Mouse (Mus musculus) neural tube, embryonic 10.5 days (tissue): ENCODE measurements around the gene Nes.

Source experiments
- DNase-seq: peaks from one replicate; pipeline ENCODE4 v3.0.0-alpha.2; 2017; ENCODE audit warnings: low spot score; ENCODE audit errors: extremely low spot score

Gene Nes

DNA sequence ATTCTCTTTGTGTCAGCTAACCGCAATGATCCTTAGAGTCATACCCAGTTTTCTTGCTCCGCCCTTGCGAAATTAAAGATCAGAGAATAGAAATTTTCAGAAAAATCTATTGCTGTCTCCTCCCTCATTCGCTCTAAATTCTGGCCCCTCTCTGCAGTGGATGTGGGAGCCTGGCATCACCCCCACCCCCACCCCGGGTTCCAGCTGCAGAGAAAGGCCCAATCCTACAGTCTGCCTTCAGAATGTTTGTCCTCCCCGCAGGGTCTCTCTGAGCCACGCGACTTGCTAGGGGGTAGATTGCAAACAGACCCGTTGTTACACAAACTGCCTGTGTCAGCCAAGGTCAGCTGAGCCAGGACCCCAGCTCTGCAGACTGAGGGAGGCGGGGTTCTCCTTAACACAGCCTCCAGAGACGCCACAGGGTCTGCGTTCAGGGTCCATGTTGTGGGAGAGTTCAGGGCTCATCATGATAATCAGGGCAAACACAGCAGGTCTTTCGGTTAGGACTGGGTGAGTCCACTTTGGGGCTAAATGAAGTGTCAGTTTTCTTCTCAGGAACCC, 20.8 kb upstream of the Nes start:
- DNase-seq = peak; percentile 61

DNA sequence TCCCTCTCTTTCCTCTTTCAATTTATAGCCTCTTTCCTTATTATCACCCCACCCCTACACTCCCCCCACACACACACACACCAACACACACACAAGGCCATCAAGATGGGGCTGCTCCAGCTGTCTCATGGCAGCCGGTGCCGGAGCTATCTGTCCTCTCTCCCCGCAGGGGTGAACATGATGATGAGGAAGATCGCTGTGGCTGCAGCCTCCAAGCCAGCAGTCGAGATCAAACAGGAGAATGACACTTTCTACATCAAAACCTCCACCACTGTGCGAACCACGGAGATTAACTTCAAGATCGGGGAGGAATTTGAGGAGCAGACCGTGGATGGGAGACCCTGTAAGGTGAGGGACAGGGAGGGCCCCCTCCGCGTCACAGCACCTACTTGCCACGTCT, 18.9 kb upstream of the Nes start:
- DNase-seq = no peak

DNA sequence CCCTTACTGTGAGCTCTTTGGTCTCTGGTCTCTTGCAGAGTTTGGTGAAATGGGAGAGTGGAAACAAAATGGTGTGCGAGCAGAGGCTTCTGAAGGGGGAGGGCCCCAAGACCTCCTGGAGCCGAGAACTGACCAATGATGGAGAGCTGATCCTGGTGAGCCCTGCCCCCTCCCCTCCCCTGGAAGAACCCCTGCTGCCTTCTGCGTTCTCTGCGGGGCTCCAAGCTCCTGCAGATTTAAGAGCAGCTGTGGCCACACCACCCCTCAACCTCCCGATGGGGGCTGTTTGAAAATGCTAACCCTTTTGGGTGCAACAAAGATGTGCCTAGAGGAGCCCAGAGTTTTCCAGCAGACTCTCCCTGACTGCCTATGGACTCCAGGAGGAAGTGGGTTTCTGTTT, 18.4 kb upstream of the Nes start:
- DNase-seq = peak; percentile 45

DNA sequence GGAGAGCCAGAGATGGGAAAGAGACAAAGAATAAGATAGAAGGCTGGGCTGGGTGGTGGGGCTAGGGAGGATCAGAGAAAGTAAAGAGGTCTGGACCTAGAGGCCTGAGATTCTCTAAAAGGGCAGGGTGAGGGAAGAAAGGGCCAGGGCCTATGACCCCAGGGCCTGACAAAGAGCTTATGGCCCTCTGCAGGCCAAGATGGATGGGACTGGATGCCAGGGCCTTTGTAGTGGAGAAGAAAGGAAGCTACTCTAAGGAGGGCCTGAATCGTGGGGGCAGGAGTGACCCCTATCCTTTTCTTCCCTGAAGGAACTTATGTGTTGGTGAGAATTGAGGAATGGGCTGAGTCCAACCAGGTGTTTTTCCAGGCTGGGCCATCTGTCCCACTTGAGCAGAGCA, 12.8 kb upstream of the Nes start:
- peak; percentile 64 for DNase-seq

DNA sequence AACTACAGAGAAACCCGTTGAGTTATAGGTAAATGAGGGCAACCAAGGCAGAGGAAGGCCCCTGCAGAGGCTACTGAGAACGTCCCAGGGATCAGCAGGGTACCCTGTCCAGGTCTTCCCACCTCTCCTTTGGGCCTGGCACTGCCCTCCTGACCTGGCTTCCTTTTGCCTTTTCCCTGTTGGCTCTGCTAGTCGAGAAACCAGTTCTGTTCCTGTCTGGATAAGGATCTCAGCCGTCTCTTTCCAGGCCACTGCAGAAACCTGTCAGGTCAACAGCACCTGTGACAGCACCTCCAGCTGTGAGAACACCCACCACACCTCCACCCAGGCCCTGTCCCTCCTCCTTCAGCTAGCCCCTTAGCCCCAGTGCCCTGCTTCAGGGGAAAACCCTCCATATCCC, 12.4 kb upstream of the Nes start:
- DNase-seq = no peak

DNA sequence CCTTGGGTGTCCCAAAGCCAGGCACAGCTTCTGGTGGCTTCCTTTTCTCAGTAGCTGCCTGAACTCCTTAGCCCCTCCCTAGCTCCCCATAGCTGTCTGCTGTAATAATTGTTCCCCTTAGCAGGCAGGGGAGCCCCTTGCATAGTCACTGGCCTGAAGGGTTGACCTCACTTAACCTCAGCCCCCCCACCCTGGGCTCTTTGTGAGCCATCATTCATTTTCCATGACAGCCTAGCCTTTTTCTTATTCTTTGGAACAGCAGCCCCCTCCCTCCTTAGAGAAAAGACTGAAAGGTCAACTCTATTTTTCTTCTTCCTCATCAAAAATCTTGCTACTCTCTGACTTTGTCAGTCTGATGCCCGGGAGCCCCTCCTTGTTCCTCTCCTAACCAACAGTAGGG, 11.9 kb upstream of the Nes start:
- DNase-seq = peak; percentile 65

DNA sequence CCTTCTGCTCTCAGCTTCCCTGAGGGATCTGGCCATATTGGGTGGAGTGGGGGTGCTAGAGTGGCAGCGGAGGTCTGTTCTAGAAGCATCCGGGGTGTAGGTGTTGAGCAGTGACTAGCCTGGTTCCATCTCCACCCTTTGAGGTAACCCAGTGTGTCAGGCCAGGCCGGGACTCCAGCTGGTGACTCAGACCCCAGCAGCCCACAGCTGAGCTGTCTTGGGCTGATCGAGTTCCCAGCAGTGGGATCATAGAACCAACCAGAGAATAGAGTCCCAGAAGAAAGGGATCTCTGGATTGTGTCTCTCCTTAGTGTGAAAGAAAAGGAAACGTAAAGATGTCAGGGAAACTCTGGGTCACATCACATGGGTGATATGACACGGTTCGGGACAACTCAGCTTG, 11.5 kb upstream of the Nes start:
- peak; percentile 46 for DNase-seq

DNA sequence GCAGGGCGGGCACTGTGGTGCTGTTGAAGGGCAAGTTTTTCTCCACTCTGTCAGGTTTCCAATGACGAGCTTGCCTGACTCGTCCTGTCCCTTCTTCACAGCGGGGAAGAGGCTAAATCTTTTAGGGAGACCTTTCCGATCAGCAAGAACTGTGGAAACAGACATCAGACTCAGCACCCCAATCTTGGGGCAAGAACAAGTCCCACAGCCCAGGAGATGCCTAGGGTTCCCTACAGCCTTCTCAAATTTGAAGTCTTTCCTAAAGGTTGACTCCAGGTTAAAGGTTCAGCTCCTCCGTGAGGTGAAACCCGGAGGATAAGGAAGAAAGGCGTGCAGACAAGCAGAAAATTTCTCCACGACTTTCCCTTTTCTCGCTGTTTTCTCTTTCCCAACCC, 10.7 kb upstream of the Nes start:
- no peak for DNase-seq

DNA sequence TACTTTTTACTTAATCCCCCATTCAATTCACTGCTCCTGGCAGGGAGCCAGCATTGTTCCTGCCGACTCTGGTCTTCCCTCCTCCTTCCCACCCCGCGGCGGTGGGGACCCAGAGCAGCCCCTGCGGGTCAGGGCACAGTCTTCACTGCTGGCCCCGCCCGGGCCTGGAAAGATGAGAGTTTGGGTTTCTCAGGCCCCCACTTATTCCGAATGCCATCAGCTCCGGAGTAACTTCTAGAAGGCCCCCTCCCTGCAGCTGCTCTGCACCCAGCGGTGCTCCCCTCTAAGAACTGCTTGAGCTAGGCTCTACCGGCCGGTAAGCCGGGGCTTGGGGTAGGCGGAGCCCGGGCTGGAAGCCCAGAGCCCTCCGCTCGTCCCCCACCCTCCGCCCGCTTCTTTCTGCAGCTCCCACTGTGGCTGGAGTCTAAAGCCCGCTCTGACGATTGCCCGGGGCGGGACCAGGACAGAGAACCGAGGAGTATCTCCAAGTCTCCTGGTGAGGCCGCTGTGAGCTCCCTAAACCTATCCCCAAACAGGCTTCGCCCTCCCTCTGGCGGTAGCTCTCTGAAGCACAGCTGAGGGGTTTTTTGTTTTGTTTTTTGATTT, 10.2 kb upstream of the Nes start:
- DNase-seq = peak; percentile 90

DNA sequence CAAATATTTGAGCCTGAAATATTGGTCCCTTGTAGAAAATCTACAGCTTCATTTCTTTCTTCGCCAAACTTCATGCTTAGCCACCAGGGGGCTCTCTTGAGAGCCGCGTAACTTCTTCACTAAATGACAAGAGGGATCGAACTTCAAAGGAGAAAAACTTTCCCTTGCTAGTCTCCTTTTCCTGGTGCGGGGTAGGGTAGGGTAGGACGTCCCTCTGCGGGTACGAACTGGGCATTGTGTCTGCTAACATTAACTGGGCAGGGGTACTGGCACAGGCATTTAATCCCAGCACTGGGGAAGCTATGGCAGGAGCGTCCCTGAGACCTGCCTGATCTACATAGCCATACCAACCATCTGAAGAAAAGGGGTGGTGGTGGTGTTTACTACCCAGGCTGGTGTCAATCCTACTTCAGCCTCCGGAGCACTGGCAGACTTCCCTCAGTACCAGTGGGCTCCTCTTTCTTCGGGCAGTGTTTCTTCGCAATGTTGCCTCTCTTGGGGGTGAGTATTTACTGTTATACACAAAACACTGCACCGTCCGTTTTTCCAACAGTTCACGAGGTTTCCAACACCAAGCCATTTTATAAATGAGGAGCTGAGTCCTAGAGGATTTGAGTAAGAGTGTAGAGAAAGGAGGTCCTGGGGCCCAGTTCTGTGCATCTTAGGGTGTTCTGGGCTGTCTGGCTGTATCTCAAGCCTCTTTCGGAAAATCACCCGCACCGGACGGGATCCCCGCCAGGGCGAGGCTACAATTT, 517 bp upstream of the Nes start:
- DNase-seq = peak; percentile 80

DNA sequence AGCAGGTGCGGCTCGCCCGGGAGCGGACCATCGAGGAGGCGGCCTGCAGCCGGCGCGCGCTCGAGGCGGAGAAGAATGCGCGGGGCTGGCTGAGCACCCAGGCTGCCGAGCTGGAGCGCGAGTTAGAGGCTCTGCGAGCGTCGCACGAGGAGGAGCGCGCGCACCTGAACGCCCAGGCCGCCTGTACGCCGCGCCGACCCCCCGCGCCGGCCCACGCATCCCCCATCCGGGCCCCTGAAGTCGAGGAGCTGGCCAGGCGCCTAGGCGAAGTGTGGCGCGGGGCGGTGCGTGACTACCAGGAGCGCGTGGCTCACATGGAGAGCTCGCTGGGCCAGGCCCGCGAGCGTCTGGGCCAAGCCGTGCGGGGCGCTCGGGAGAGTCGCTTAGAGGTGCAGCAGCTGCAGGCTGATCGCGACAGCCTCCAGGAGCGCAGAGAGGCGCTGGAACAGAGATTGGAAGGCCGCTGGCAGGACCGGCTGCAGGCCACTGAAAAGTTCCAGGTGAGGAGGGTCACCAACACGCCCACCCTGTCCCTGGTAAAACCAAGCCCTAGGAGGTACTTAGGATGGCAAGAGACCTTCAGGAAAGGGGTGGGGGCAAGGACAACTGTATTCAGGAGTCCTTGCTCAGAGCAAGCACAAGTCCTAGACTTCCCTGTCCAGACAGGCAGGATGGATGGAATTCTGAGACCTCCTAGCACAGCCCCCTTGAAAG, 768 bp downstream of the Nes start:
- peak; percentile 57 for DNase-seq

DNA sequence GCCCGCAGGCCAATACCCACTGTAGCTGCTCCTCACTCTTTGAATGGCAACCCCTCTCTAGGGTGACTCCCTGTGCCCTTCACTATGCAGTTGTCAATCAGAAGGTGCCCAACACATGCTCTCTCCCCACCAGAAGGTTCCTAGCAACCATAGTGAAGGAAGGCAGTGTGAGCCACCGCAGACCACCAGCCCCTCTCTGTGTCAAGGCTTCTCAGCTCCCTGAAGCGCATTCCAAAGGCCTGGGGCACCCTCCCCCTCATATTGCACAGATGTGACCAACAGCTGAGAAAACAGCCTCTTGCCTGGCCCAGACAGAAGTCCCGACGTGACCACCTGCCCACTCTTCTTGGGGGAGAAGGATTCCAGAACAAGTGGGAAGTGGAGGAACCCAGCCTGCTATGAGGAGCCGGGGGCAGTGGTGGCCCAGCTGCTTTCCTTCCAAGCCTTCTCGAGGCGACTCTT, 1.4 kb downstream of the Nes start:
- peak; percentile 59 for DNase-seq

DNA sequence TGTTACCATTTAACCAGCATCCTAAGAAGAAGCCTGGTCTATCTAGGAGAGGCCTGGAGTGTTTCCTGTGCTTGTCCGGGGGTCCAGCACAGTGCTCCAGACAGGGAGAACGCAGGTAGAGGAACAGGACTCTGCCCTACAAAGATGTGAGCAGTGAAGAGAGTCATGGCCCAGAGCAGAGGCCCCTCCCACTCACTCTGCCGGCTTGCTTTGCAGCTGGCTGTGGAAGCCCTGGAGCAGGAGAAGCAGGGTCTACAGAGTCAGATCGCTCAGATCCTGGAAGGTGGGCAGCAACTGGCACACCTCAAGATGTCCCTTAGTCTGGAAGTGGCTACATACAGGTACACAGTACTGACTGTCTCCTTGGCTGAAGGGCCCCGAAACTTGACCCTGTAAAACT, 1.9 kb downstream of the Nes start:
- peak; percentile 40 for DNase-seq

DNA sequence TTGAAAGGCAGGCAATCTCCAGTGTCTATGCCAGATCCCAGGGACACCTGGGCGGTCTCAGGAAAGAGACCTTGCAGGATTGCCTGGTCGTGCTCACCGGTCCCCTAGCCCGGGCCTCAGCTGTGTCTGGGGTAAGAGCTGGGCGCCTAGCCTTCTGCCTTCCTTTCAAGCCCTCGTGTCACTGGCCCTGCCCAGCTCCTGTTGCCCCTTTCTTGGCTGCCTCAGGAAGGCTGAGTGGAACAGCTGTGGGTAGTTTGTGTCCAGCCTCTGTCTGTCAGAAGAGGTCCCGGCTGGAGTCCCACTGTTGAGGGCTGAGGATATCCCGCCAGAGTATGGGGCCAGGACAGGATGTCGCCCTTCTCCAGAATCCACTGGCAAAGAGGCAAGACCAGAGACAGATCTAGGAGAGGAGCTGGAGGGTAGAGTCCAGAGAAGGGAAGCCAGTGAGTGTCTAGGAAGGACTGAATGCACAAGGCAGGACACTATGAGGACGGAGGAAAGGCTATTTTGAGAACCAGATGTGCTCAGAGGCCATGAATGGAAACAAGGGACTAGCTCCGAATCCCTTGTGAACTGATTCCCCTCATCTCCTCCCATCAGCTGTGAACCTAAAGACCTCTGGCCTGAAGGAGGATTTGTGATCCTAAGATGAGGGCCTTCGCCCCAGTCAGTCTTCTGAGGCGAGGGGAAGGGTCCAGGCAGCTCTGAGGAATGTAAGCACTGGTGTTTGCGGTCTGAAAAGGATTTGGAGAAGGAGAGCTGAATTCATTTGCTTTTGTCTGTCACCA, 2.9 kb downstream of the Nes start:
- no peak for DNase-seq

DNA sequence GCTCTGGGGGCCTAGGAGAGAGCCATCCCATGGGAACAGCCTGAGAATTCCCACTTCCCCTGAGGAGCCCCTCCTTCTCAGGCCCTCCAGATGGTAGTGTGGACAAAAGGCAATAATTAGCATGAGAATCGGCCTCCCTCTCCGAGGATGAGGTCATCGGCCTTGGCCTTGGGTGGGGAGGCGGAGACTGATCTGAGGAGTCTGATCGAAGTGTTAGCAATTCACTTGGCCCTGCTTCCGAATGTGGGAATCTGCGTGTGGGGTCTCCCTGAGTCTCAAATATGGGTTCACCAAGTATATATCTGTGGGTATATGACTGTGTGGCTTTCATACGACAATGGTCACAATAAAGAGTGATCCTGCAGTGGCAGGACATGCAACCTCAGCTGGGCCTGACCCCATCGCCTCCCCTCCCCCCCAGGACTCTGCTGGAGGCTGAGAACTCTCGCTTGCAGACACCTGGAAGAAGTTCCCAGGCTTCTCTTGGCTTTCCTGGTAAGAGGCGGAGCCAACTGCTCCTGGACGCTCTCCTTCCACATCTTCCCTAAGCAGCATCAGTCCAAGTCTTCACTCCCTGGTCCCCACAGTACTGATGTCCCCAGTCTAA, 3.6 kb downstream of the Nes start:
- DNase-seq = peak; percentile 83

DNA sequence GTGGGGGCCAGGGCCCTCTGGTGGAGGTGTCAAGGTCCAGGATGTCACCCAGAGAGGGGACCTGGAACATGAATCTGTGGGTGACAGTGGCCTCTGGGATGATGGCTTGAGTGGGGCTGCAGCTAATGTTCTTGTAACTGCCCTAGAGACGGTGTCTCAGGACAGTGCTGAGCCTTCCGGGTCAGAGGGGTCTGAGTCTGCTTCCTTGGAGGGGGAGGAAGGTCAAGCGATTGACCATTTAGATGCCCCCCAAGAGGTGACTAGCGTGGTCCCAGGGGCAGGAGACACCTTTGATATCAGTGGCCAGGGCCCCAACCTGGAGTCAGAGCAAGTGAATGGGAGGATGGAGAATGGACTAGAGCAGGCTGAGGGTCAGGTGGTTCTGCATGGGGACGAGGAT, 8.6 kb downstream of the Nes start:
- DNase-seq = no peak

DNA sequence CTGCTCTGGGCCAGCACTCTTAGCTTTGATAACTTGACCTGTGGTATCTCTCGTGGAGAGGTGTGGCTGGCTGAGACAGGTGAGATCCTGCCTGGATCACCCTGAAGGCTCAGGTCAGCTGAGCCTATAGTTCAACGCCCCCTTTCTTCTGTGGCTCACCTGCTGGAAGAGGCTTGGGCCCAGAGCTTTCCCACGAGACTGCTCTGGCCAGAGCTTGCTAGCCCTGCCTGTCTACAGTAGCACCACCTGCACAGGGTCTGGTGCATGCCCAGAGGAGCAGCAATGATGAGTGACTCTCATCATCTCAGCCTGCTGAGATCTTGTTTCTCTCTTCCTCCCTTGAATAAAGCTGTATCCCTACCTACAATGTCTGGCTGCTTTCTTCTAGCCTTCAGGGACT, 9.2 kb downstream of the Nes start:
- no peak for DNase-seq

DNA sequence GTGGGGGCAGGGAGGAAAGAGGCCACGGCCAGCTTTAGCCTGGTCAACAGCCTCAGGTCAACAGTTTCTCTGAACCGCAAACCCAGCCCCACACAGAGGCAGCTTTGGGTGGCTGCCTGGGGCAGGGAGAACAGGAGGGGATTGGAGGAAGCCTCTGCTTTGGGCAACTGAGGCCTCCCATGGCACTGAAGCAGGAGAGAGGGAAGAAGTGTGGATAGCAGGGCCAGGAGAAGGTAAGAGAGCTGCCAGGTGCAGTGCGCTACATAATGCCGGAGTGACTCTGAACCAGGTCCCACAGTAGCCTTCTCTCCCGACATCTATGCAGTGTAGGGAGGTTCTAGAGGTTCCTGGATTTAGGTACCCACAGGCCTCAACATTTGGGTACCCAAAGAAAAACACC, 9.8 kb downstream of the Nes start:
- no peak for DNase-seq

DNA sequence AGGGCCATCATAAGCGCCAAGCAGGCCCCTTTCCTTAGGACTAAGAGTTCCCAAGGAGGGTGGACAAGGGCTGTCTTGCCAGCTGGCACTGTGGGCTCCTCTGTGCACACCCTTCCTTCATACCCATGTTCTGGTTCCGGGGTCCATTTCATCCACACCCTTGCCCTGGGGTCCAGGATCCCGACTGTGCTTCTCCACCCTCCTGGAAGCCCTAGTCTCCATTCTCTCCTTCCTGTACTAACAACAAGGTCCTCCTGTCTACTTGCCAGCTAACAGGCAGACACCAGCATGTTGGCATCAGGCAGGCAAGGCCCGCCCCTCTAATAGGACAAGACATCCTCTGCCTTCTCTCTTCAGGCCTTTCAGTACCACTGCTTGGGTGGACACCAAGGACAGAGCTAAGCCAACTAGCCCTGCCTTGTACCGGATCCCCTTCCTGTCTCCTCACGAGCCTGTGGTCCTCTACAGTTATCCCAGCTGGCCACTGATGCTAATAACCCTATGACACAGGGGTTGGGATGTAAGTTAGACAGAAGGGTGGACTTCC, 10.4 kb downstream of the Nes start:
- no peak for DNase-seq

DNA sequence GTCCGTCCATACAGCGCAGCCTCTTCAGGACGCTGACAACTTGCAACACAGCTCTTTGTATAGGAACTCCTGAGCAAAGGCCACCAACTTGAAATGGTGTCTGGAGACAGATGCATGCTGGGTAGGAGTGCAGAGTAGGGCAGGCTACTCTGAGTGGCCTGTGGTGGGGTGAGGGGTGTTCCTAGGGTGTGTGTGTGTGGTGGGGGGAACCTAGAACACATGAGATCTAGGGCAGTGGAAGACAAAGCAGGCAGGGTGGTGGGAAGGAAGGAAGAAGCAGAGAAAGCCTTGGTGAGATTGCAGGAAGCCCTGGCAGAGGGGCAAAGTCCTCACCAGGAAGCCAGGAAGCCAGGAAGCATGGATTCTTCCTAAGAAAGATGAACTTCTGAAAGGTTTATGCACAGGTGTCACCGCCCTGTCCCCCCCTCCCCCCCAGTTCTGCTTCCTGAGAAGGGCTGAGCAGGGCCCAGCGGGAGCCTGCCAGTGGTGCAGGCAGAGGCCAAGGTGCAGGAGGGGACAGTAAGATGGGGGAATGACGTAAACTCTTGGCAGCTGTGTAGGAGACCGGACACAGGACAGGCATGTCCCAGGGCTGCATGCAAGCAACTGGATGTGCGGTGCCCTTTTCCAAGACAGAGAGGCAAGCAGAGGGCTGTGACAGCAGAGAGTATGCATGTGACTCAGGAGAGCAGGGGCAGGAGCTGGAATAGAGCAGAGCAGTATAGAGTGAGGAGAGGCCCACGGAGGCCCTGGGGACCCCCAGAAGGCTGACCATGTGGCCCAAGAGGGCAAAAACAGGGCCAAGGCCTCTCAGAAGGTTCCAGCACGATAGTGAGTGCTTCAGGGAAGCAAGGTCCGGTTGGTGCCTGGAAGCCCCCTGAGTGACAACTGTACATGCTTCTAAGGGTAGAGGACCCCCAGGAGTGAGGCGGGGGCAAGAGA, 11.3 kb downstream of the Nes start:
- no peak for DNase-seq
